ENCODE assay signal across 7 mouse cellular contexts in the genomic region with DNA sequence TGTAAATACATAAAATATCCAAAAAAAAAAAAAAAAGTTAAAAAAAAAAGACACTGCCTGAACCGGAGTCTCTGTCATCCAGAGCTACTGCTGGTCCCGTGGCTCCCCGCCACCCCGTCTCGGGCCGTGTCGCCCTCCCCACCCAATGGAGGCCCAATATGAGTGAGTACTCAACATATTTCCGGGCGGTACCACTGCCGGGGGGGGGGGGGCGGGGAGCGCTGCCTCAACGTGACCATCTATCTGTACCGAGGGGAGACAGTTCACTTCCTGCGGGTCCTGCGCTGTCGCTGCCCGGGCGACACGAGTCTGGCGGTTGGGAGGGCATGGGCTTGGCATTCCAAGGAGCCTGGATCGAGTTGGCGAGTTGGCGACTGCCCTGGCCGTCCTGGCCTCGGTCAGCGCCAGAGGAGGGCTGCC. TPM values are rescaled to one million over a fixed set of nuclear protein-coding genes. Genes with fewer than 3 reads are reported as not detected.
DNase-seq lines count a peak whose midpoint lies in the region; ATAC-seq and TF ChIP-seq lines count a peak whose summit lies in the region.

No protein-coding gene starts in this region.

- no peaks in the 10 kb centered on the region for H3K36me3 ChIP-seq in hindbrain, postnatal 0 days (ENCODE audit: insufficient read depth, low read length)
- H3K36me3 ChIP-seq in midbrain, embryonic 10.5 days = no peaks in the 10 kb centered on the region

- no peak overlapping the region for H3K27ac ChIP-seq in layer of hippocampus, adult 2 months
- H3K27ac ChIP-seq in hindbrain, postnatal 0 days = no peak overlapping the region
- H3K27ac ChIP-seq in midbrain, embryonic 10.5 days (replicated peaks) = peak overlapping the region; percentile 38; the same call in 1 of the 2 replicates

- H3K4me1 ChIP-seq in hindbrain, postnatal 0 days (ENCODE audit: insufficient read depth, low read length) = no peaks in the 10 kb centered on the region
- peaks cover 6% of the 10 kb centered on the region for H3K4me1 ChIP-seq in midbrain, embryonic 10.5 days

- peak overlapping the region; percentile 33; the same call in 1 of the 2 replicates for H3K9ac ChIP-seq in hindbrain, postnatal 0 days (replicated peaks; ENCODE audit: low read length)

- no peaks in the 10 kb centered on the region for H3K27me3 ChIP-seq in hindbrain, postnatal 0 days (ENCODE audit: insufficient read depth, low read length)
- H3K27me3 ChIP-seq in midbrain, embryonic 10.5 days (ENCODE audit: low read depth, poor library complexity, severe bottlenecking) = peaks cover 18% of the 10 kb centered on the region

- no peak for TF ChIP-seq CTCF in layer of hippocampus, adult 2 months (conservative IDR thresholded peaks at IDR 0.05)
- no peak for TF ChIP-seq CTCF in hindbrain, postnatal 0 days (IDR thresholded peaks at IDR 0.05; ENCODE audit: low read depth)

- ATAC-seq in hindbrain, postnatal 0 days = peak; percentile 45; the same call in 1 of the 2 replicates

- no peak for DNase-seq in layer of hippocampus, adult 2 months (ENCODE audit: low spot score in 2 of 2)
- DNase-seq in layer of hippocampus, postnatal 36 days = no peak
- DNase-seq in embryo, embryonic 11 days = peak; percentile 24
- DNase-seq in hindbrain, postnatal 0 days (ENCODE audit: low spot score) = peak; percentile 20
- no peak for DNase-seq in midbrain, embryonic 10.5 days (ENCODE audit: low spot score)
- DNase-seq in urinary bladder, postnatal 14 days (ENCODE audit: low spot score) = no peak
- no peak for DNase-seq in adrenal gland, postnatal 10 days

- H3K9me3 ChIP-seq in hindbrain, postnatal 0 days (ENCODE audit: low read length) = no peaks in the 10 kb centered on the region
- H3K9me3 ChIP-seq in midbrain, embryonic 10.5 days (replicated peaks) = no peaks in the 10 kb centered on the region

- WGBS in hindbrain, postnatal 0 days = 28% methylated on average over 26 of the region's 27 CpGs
- 23% methylated on average over 27 of the region's 27 CpGs for WGBS in midbrain, embryonic 10.5 days

- H3K4me3 ChIP-seq in layer of hippocampus, adult 2 months = peak overlapping the region; percentile 42
- peak overlapping the region; percentile 30 for H3K4me3 ChIP-seq in hindbrain, postnatal 0 days (ENCODE audit: low read length)
- peak overlapping the region; percentile 48 for H3K4me3 ChIP-seq in midbrain, embryonic 10.5 days

- H3K4me2 ChIP-seq in hindbrain, postnatal 0 days (ENCODE audit: low read depth, low read length) = peak overlapping the region; percentile 57

RNA-seq across cellular contexts. Expression of a gene that starts 15.7 kb away (rescaled TPM):
- total RNA-seq in layer of hippocampus, adult 2 months (2021) = under 1 TPM; 0.79 to 0.92 TPM
- under 1 TPM; 0.58 to 0.77 TPM for total RNA-seq in layer of hippocampus, postnatal 36 days (2021)
- 0.61 and 0.63 TPM in 2 replicates for total RNA-seq in hindbrain, postnatal 0 days (2014; rRNA removed)
- 0.71 and 0.88 TPM in 2 replicates for polyA plus RNA-seq in hindbrain, postnatal 0 days (2015; fragmentation: Nextera tagmentation; extraction: Ambion mirVana)
- 0.30 and 0.53 TPM in 2 replicates for polyA plus RNA-seq in midbrain, embryonic 10.5 days (2016; fragmentation: Nextera tagmentation; extraction: Ambion mirVana)
- total RNA-seq in adrenal gland, postnatal 10 days (2021) = 1 to 10 TPM; 1.3 to 1.8 TPM

RNA-seq across cellular contexts. Expression of a gene that starts 20.6 kb away (rescaled TPM):
- total RNA-seq in layer of hippocampus, adult 2 months (2021) = 10 to 100 TPM; 25.1 to 25.8 TPM
- 10 to 100 TPM; 24.3 to 26.3 TPM for total RNA-seq in layer of hippocampus, postnatal 36 days (2021)
- 25.7 and 36.3 TPM in 2 replicates for total RNA-seq in hindbrain, postnatal 0 days (2014; rRNA removed)
- polyA plus RNA-seq in hindbrain, postnatal 0 days (2015; fragmentation: Nextera tagmentation; extraction: Ambion mirVana) = 20.9 and 22.0 TPM in 2 replicates
- 24.4 and 28.4 TPM in 2 replicates for polyA plus RNA-seq in midbrain, embryonic 10.5 days (2016; fragmentation: Nextera tagmentation; extraction: Ambion mirVana)
- total RNA-seq in adrenal gland, postnatal 10 days (2021) = 10 to 100 TPM; 23.6 to 29.8 TPM

RNA-seq across cellular contexts. Expression of a gene that starts 21.2 kb away (rescaled TPM):
- total RNA-seq in layer of hippocampus, adult 2 months (2021) = 1 to 10 TPM; 1.3 to 1.5 TPM
- total RNA-seq in layer of hippocampus, postnatal 36 days (2021) = 1 to 10 TPM; 1.1 TPM
- 2.5 TPM in 1 of 2 replicates, not detected in the other for total RNA-seq in hindbrain, postnatal 0 days (2014; rRNA removed)
- polyA plus RNA-seq in hindbrain, postnatal 0 days (2015; fragmentation: Nextera tagmentation; extraction: Ambion mirVana) = 2.3 and 3.4 TPM in 2 replicates
- 0.44 and 0.68 TPM in 2 replicates for polyA plus RNA-seq in midbrain, embryonic 10.5 days (2016; fragmentation: Nextera tagmentation; extraction: Ambion mirVana)
- total RNA-seq in adrenal gland, postnatal 10 days (2021) = under 1 TPM in 1 of 2 experiments, not detected in 1; 0.60 TPM

RNA-seq across cellular contexts. Expression of a gene that starts 31.8 kb away (rescaled TPM):
- total RNA-seq in layer of hippocampus, adult 2 months (2021) = not detected
- not detected for total RNA-seq in layer of hippocampus, postnatal 36 days (2021)
- total RNA-seq in hindbrain, postnatal 0 days (2014; rRNA removed) = 0.72 TPM in 1 of 2 replicates, not detected in the other
- polyA plus RNA-seq in hindbrain, postnatal 0 days (2015; fragmentation: Nextera tagmentation; extraction: Ambion mirVana) = 0.38 and 0.59 TPM in 2 replicates
- 0.09 and 0.15 TPM in 2 replicates for polyA plus RNA-seq in midbrain, embryonic 10.5 days (2016; fragmentation: Nextera tagmentation; extraction: Ambion mirVana)
- not detected for total RNA-seq in adrenal gland, postnatal 10 days (2021)

RNA-seq across cellular contexts. Expression of a gene that starts 48.8 kb away (rescaled TPM):
- under 1 TPM in 1 of 2 experiments, not detected in 1; 0.17 TPM for total RNA-seq in layer of hippocampus, adult 2 months (2021)
- total RNA-seq in layer of hippocampus, postnatal 36 days (2021) = not detected
- total RNA-seq in hindbrain, postnatal 0 days (2014; rRNA removed) = 1.7 and 2.9 TPM in 2 replicates
- polyA plus RNA-seq in hindbrain, postnatal 0 days (2015; fragmentation: Nextera tagmentation; extraction: Ambion mirVana) = 4.5 and 4.7 TPM in 2 replicates
- polyA plus RNA-seq in midbrain, embryonic 10.5 days (2016; fragmentation: Nextera tagmentation; extraction: Ambion mirVana) = 0.83 and 1.0 TPM in 2 replicates
- under 1 TPM in 1 of 2 experiments, not detected in 1; 0.18 TPM for total RNA-seq in adrenal gland, postnatal 10 days (2021)

Comparison
In these comparisons a context has a peak if more than half of its experiments do, and no peak if none do; other contexts are left out.
1. DNase-seq: peak in embryo, embryonic 11 days (single experiment) and hindbrain, postnatal 0 days (single experiment); none in layer of hippocampus, adult 2 months (0 of 2), layer of hippocampus, postnatal 36 days (0 of 2), midbrain, embryonic 10.5 days (single experiment), urinary bladder, postnatal 14 days (single experiment) and adrenal gland, postnatal 10 days (single experiment).
2. Peak in every context shown above with its lines, with median percentiles within 50 percentile points of each other: H3K4me3 ChIP-seq.